Mouse (Mus musculus) ES-CJ7 (cell line): ENCODE measurements around the gene Krt23.
A peak's percentile ranks its signal among the peaks of the same experiment; 100 is the strongest.

Source experiments
- DNase-seq: peaks from one replicate; pipeline ENCODE4 v3.0.0; 2011; ENCODE audit warnings: low read depth, low spot score

Krt23 gene

GRCm38 (mm10) chr11:99454044-99454443 is 38.9 kb downstream of the Krt23 start:
- no peak for DNase-seq

GRCm38 (mm10) chr11:99448769-99449168 is 44.2 kb downstream of the Krt23 start:
- DNase-seq, result no peak

GRCm38 (mm10) chr11:99441220-99441619 is 51.7 kb downstream of the Krt23 start:
- DNase-seq, result no peak

- no peak for DNase-seq
Observed at GRCm38 (mm10) chr11:99439465-99439864, 53.5 kb downstream of the Krt23 start.

GRCm38 (mm10) chr11:99437972-99438371 is 55.0 kb downstream of the Krt23 start, which contains the start of gene Krt20:
TSS of gene Krt20 (minus strand) at chr11:99438150.
- peak; percentile 10 for DNase-seq

GRCm38 (mm10) chr11:99436625-99437024 is 56.3 kb downstream of the Krt23 start:
- DNase-seq, result no peak

- peak; percentile 85 for DNase-seq
Observed at GRCm38 (mm10) chr11:99430670-99431069, 62.3 kb downstream of the Krt23 start.
